Mouse (Mus musculus): ENCODE measurements at regions not wholly inside any gene's neighbourhood (a gene's known extent, or its start where the extent isn't known, plus 50 kb on each side); places are given as distances from the start of the nearest gene placed in this dataset.

DNA sequence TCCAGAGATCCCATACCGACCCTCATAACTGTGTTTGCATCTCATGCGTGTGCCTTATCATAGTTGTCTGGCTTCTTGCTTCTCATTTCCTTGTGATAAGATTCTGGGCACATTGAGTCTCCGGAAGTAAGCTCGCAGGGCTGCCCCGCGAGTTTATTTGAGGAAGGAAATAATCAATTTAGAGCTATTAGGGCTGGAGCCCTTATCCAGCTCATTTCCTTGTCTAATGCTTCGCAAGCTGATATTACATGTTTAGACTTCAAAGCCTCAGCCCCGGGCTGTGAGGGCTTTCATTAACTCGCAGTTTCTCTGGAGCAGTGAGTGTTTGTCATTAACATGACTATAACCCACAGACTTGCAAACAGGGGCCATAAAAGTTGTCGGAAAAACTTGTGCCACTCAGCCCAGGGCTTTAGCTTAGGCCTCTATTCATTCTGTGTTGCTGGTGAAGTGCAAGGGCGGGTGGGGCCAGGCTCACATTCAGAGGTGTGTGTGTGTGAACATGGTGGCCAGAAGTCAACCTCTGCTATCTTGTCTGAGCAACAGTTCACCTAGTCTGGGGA lies 251.0 kb upstream of the Gm5148 start:
- DNase-seq (ENCODE audit: low spot score in 2 of 2), result no peak

- no peak for DNase-seq (ENCODE audit: low spot score in 2 of 2)
Observed at GRCm38 (mm10) chr3:37972931-37973330, 248.6 kb upstream of the Gm5148 start.

DNA sequence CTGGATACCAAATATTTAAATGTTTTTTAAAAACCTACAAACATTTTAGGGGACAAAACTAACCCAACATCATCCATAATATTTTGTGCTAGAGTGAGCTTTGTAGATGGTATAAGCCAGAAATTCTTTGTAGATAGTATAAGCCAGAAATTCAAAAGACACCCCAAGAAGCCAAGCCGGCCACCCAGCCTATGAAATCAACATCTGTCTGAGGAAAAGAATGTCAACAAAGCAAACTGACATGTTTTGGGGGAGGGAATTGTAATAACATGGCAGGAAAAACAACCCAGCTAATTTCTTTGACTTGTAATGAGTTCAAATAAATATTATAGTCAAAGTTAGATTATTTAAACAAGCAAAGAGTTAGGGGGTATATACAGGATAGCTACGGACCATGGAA lies 246.9 kb upstream of the Gm5148 start:
- no peak for DNase-seq (ENCODE audit: low spot score in 2 of 2)

GRCm38 (mm10) chr3:37968654-37969053 lies 244.4 kb upstream of the Gm5148 start:
- no peak for DNase-seq (ENCODE audit: low spot score in 2 of 2)

DNA sequence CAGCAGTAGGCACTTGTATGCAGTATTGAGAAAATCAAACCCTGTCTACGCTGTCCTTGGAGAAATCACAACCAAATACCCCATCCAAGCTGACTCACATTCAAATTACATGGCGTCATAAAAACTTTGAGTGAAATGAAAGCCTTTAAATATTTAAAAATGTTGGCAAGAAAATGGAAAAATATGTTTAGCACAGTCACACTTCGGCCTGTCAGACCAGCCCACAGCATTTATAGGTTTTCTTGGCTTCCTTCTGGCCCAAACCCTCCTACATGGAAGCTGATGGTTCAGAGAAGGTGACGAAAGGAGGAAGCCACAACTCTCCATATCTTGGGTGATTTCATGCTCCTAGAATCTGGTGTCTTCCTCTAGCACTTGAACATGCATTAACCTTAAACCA lies 240.9 kb upstream of the Gm5148 start:
- no peak for DNase-seq (ENCODE audit: low spot score in 2 of 2)

DNA sequence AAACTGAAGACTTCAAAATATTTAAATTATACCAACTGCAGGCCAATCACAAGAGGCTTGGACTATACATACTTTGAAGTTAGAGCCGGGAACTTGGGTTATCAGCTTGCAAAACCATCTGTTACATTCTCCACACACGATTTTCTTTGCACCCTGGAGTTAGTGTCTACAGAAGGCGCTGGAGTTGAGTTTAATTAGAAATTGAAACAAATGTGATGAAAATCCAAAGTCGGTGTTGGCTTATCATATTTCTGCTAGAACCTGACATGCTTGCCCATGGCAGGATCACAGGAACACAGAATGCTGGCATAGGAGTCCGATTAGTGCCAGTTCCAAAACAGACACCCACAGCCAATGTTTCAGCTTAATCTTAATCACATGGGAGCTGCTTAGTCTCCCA lies 239.8 kb upstream of the Gm5148 start:
- no peak for DNase-seq (ENCODE audit: low spot score in 2 of 2)

- DNase-seq (ENCODE audit: low spot score in 2 of 2), result no peak
Observed at GRCm38 (mm10) chr3:37962811-37963210, 238.5 kb upstream of the Gm5148 start.

GRCm38 (mm10) chr3:37962043-37962810 lies 237.9 kb upstream of the Gm5148 start:
- no peak for DNase-seq (ENCODE audit: low spot score in 2 of 2)

DNA sequence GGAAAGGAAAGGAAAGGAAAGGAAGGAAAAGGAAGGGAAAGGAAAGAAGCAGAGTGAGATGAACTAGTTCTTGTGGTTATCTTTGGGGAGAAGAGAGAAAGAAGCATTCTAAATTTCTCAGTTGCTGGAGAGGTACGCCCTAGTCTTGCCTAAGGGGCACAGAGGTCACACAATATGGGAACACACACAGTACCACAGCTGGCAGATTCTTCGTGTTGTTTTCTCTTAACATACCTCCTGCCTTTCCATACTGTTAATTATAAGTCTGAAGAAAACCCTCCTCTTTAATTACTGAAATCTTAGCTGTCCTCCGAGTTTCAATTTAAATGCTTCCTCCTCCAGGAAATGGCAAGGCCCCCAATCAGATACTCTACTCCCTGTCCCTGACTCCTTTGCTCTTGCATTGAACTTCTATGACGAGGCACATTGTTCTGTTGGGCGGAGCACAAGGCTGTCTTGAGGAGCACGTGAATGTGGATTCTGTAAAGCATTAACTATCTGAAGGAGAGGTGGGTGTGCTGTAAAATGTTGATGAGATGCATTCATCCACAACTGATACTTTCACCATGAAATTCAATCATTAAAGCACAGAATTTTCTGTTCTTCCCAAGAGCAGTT lies 234.2 kb upstream of the Gm5148 start:
- no peak for DNase-seq (ENCODE audit: low spot score in 2 of 2)

DNA sequence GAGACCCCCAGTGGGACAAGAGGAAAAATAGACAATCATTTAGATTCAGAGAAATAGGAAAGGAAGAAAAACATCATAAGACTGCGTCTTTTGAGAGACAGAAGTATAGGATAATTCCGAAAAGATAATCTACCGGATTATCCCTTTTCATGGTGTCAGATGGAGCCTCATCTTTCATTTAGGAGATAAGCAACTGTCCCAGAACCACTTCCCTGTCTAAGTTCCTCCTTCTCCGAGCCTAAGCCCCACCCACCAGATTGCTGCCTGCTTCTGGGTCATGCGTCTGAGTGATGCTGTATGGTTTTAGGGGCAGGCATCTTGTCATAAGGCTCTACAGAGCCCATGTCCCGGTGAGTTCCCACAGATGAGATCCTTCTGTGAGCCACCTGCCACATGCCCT lies 232.3 kb upstream of the Gm5148 start:
- no peak for DNase-seq (ENCODE audit: low spot score in 2 of 2)

DNA sequence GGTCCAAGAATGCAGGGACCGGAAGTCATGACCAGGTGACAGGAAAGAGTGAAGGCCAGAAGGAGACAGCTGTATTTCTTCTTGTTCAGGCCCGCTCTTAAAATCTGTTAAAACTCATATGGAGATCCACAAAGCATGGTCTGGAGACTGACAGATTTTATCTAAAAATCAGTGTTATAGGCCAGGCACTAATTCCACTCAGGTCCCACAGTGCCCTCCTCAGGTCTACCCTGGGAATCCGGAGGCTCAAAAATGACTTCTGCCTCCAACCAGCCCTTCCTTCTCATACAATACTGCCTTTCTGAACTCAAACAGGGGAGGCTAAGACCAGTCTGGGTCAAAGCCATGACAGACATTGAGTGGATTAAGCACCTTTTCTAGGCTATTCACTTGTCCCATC lies 228.6 kb upstream of the Gm5148 start:
- peak in 1 of 2 experiments; percentile 12 for DNase-seq (ENCODE audit: low spot score in 2 of 2)

- no peak for DNase-seq (ENCODE audit: low spot score in 2 of 2)
Observed at GRCm38 (mm10) chr3:37952251-37952650, 228.0 kb upstream of the Gm5148 start.

DNA sequence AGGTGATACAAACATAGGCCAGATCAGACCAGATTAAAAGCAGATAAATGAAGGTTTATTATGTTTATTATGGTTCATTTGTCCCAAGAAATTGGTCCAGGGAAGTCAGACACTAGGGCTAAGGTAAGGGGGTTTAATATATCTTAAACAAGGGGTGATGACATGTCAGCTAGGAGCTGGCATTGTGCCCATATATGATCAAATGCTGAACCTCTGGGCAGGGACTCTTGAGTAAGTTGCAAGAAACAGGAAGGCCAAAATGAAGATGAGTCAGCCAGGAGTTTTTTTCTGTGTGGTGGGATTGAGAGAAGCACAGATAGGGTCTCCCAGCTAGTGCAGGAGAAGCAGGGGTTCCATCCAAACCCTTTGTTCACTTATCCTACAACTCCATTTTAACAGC lies 219.4 kb upstream of the Gm5148 start:
- no peak for DNase-seq (ENCODE audit: low spot score in 2 of 2)

DNA sequence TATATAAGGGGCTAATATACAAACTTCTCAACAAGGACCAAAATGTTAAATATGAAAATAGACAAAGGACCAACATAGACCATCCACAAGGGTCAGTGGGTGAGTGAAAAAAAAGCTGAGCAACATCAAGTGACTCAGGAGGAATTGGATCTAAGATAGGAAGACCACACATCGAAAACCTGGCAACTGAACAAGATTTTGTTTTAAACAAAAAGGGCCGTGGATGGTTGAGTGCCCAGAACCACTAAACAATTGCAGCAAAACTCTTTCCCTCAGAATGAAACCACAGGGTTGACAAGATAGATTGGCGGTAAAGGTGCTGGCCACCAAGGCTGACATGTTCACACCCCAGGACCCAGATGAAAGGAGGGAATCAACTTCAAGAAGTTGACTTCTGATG lies 215.7 kb upstream of the Gm5148 start:
- DNase-seq (ENCODE audit: low spot score in 2 of 2), result no peak

DNA sequence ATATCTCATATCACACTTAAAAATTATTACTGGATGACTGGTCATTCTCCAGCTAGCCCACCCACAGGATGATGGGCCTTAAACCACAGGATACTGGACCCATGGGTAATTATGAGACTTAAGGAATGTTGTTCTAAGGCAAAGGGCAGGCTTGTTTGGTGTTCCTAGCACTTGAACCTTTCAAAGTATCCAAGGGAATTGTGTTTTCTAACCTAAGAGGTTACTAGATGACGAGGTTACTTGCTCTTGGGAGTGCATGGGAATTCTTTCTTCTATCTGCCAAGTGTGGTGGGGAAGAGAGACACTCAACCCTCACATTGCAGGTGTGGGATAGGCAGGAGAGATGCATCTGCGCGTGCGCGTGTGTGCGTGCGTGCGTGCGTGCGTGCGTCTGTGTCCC lies 214.6 kb upstream of the Gm5148 start:
- no peak for DNase-seq (ENCODE audit: low spot score in 2 of 2)

DNA sequence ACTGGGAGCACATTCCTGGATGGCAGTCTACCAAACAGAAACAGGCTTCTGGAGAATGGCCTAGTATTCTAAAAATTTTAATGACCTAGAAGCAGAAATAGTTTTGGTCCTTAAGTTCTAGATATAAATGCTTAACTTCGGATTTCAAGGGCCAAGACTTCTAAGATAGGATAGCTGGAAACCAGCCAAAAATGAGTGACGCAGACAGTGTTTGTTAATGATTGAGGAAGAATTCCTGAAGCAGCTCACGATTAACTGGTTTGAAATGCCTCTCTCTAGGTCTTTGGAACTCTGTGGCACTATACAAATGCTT lies 213.9 kb upstream of the Gm5148 start:
- DNase-seq (ENCODE audit: low spot score in 2 of 2), result no peak

DNA sequence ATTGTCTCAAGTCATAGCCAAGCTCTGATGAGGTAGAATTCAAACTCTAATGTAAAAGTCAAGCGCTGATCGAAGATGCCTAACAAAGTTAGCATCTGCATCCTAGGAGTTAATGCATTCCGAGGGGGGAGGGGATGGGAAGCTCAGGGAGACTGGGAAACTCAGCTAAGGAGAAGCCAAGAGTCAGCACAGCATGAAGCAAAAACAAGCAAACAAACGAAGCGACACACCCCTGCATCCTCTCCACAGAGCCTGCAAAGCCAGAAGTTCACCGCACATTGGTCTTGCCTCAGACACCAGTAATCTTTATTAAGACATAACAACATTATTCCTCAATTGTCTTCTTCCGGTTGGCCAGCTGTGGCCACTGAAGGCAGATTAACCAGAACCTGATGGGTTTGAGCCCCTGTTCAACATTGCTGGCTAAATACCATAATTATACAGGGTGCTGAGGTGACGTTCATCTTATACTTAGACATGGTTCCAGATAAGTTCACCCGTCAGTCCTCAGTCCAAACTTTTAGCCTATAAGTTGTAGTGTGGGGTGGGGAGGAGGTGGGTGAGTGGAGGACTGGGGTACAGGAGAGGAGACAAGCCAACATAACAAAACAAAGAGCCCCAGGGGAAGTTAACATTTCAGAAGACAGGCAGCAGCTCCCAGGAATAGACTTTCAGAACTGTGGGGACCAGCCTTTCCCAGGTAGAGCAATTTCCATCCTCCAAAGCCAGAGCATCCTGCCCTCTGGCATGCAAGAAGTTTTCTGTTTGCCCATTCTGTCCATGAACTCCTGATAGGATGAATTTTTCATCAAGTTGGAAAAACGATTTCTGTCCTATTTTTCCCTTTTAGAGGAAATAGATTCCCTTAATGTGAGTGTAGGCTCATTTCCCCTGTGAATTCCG lies 213.3 kb upstream of the Gm5148 start:
- no peak for DNase-seq (ENCODE audit: low spot score in 2 of 2)

- DNase-seq (ENCODE audit: low spot score in 2 of 2), result no peak
Observed at GRCm38 (mm10) chr3:37936251-37936931, 212.1 kb upstream of the Gm5148 start.

GRCm38 (mm10) chr3:37934905-37935708 lies 210.8 kb upstream of the Gm5148 start:
- no peak for DNase-seq (ENCODE audit: low spot score in 2 of 2)

GRCm38 (mm10) chr3:37934236-37934635 lies 209.9 kb upstream of the Gm5148 start:
- DNase-seq (ENCODE audit: low spot score in 2 of 2), result no peak

- no peak for DNase-seq (ENCODE audit: low spot score in 2 of 2)
Observed at GRCm38 (mm10) chr3:37928731-37929130, 204.4 kb upstream of the Gm5148 start.
